Mouse (Mus musculus) layer of hippocampus, adult 9-11 months (tissue): ENCODE measurements around the gene Cnga4.
A peak's percentile ranks its signal among the peaks of the same experiment; 100 is the strongest.
"Not testable (repeated sequence)": the region's sequence is repeated elsewhere in the genome, so short reads cannot be mapped to it uniquely, and the experiment has no call there.

ENCODE experiments used
- DNase-seq: peaks from one replicate; pipeline ENCODE4 v3.0.0; 2022

Cnga4 gene

GRCm38 (mm10) chr7:105418106-105418505, 13.7 kb downstream of the Cnga4 start:
- DNase-seq, result no peak

- DNase-seq, result no peak
These were observed 16.5 kb downstream of the Cnga4 start for GRCm38 (mm10) chr7:105420903-105421302.

- no peak for DNase-seq
These were observed 20.0 kb downstream of the Cnga4 start for GRCm38 (mm10) chr7:105424368-105424767.

GRCm38 (mm10) chr7:105425424-105426043, 21.2 kb downstream of the Cnga4 start, which contains the start of gene Cckbr:
TSS of gene Cckbr (plus strand) at chr7:105425731.
- no peak for DNase-seq

GRCm38 (mm10) chr7:105426051-105426450, 21.7 kb downstream of the Cnga4 start:
- no peak for DNase-seq

GRCm38 (mm10) chr7:105432058-105432457, 27.7 kb downstream of the Cnga4 start:
- DNase-seq, result no peak

GRCm38 (mm10) chr7:105433859-105434258, 29.5 kb downstream of the Cnga4 start:
- no peak for DNase-seq

- no peak for DNase-seq
These were observed 30.4 kb downstream of the Cnga4 start for GRCm38 (mm10) chr7:105434798-105435197.

GRCm38 (mm10) chr7:105437979-105438772, 33.8 kb downstream of the Cnga4 start:
- DNase-seq, result peak; percentile 61

GRCm38 (mm10) chr7:105441426-105441825, 37.1 kb downstream of the Cnga4 start:
- no peak for DNase-seq

GRCm38 (mm10) chr7:105445076-105445475, 40.7 kb downstream of the Cnga4 start:
- DNase-seq, result no peak

GRCm38 (mm10) chr7:105453345-105453744, 49.0 kb downstream of the Cnga4 start:
- DNase-seq, result not testable (repeated sequence)
